Mouse (Mus musculus) c-Kit-negative CD71-positive TER-119-positive erythroid progenitor cells, embryonic 14.5 days (primary cell): ENCODE measurements around the gene Gm10230.
"Not testable (repeated sequence)": the region's sequence is repeated elsewhere in the genome, so short reads cannot be mapped to it uniquely, and the experiment has no call there.

Source experiments
- DNase-seq: peaks from one replicate; pipeline ENCODE4 v3.0.0-alpha.2; 2013; ENCODE audit warnings: low read depth, low spot score

Gm10230 gene

DNA sequence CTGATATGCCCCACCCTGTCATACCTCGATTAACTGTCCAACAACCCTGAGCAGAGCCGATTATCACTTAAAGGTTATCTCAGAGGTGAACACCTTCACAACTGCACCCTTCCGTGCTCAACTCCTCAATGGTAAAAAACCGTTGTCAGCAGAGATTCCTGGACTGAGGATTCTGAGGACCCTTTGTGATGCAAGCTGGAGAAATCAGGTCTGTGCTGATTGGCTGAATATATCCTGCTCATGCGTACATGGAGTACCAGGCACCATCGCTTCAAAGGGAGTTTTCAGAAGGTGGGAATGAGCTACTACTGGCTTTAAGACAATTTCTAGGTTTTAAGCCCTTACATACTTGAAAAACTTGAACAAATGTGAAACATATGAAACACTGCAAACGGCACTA, at the start of gene Gm10230:
Gene Gm10230 (minus strand): TSS at position 101 of the 400 bp plus-strand sequence.
- not testable (repeated sequence) for DNase-seq
